Mouse (Mus musculus) duodenum, adult 2 months (tissue): Measurements from ENCODE around the gene Serpinb6b. TPM values are rescaled to one million over a fixed set of nuclear protein-coding genes. Genes with fewer than 3 reads are reported as not detected.

Experiments
- polyA plus RNA-seq: library from polyadenylated mRNA; depleted of rRNA; stranded (reverse); fragments of >200 nt; gene quantifications from 2 replicates; pipeline ENCODE4 v1.2.3, GENCODE M21; 2012; ENCODE audit warnings: low replicate concordance; rRNA removed

Serpinb6b gene
- polyA plus RNA-seq = 0.36 and 0.44 TPM in 2 replicates

DNA sequence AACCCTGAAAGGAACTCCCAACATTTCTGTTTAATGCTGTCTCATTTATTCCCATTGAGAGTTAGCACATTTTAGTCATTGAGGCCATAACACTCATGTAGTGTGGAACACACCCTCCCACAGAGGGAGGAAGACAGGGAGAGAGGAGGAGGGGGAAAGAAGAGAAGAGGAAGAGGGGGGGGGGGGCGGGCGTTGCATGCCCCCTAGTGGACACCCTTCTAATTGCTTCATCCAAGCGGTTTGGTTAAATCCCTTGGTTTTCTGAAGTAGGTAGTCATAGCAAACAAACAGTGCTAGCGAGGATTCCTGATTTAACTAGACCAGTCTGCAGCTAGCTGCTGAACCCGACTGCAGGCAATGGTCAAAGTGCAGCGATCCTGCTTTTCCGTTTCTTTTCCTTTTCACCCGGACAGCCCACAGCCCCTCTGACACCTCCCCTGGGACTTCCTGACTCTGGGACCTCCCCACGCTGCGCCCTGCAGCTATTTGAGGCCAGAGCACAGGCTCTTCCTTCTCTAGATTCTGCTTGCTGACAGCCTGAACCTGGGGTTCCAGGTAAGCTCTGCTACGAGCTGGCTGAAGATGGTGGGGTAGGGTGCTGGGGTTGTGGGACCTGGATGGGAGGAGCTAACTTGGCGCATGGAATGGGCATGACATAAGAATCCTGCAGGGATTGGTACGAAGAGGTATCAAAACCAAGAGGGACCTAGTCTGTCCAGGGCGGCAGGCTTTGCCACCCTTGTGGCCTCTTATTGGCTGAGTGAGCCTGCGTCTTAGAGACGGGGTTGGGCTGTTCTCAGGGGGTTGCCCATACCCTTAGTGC is at the start of gene Serpinb6b:
Serpinb6b (plus strand) TSS at position 221 of the 823 bp plus-strand sequence.

DNA sequence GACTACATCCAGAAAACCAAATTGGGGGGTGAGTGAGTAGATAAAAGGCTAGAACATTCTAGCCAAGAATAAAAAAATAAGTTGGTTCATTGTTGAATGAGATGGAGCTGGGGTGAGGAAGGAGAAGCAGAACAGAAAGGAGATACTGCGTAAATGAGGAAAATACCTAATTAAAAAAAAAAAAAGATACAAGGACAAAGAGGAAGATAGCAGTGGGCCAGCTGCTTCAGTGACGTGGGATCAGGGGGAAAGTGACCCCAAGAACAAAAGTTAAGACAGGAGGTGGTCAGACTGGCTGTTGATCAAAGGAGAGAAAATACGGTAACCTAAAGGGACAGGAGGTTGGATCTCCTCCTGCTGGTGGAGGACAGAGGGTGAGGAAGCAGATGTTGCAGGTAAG is 37.9 kb downstream of the Serpinb6b start, which contains the start of gene Serpinb9:
Serpinb9 (plus strand) TSS at position 301 of the 400 bp plus-strand sequence.

DNA sequence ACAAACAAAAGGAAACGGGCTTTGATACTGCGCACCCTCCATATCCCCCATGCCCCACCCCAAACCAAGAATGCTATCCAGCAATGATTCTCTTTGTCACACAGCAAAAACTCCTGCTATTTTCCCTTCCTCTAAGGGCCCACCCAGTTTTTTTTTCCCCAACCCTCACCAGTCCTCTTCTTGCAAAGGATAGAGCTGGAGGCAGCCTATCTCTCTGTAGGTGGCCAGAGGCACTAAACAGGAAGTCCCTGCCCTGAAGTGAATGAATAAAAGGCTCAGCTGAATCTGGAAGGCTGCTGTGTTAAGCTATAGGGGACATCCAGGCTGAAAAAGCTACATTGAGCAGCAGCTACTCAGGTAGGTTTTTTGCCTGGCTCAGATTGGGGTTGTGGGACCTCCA is 62.2 kb downstream of the Serpinb6b start, which contains the start of gene Serpinb9b:
Serpinb9b (plus strand) TSS at position 173 of the 400 bp plus-strand sequence.

Other genes with a start within 250 kb of the Serpinb6b start
- gene Mylk4, start 181.3 kb upstream of the Serpinb6b start, polyA plus RNA-seq = not detected in 2 replicates
- 20.2 and 35.0 TPM in 2 replicates for gene Wrnip1, start 163.2 kb upstream of the Serpinb6b start, polyA plus RNA-seq
- not detected in 2 replicates for gene D930007J09Rik, start 162.4 kb upstream of the Serpinb6b start, polyA plus RNA-seq
- gene Serpinb1a, start 114.0 kb upstream of the Serpinb6b start, polyA plus RNA-seq = 63.4 and 69.9 TPM in 2 replicates
- gene Serpinb1c, start 67.0 kb upstream of the Serpinb6b start, polyA plus RNA-seq = not detected in 2 replicates
- gene Serpinb9, start 38.0 kb downstream of the Serpinb6b start, polyA plus RNA-seq = 0.32 and 0.55 TPM in 2 replicates
- not detected in 2 replicates for gene Serpinb9b, start 62.2 kb downstream of the Serpinb6b start, polyA plus RNA-seq
- not detected in 2 replicates for gene Serpinb1b, start 113.4 kb downstream of the Serpinb6b start, polyA plus RNA-seq
- not detected in 2 replicates for gene Serpinb9c, start 194.5 kb downstream of the Serpinb6b start, polyA plus RNA-seq
- gene Serpinb9d, start 227.8 kb downstream of the Serpinb6b start, polyA plus RNA-seq = not detected in 2 replicates